Mouse (Mus musculus) midbrain, embryonic 16.5 days (tissue): ENCODE data around the gene Gtpbp10. TPM values are rescaled to one million over a fixed set of nuclear protein-coding genes. Genes with fewer than 3 reads are reported as not detected.

Experiments used
- ATAC-seq: fragments of 200-750 bp; cut with Nextera tagmentation; 2 replicates; pipeline ENCODE4 v1.8.0; 2017; ENCODE audit warnings: moderate TSS enrichment
- H3K27ac ChIP-seq: fragments of 300-500 bp; sonication (generic); 2 replicates; pipeline ENCODE4 v1.5.1; 2014; ENCODE audit warnings: mild to moderate bottlenecking, low read length, mixed read lengths
- H3K27me3 ChIP-seq: fragments of 300-500 bp; sonication (generic); 2 replicates; pipeline ENCODE4 v1.6.1; 2014; ENCODE audit warnings: low read depth, low read length, mixed read lengths; ENCODE audit not compliant: control insufficient read depth, insufficient read depth
- H3K36me3 ChIP-seq: fragments of 300-500 bp; sonication (generic); 2 replicates; pipeline ENCODE4 v1.6.1; 2014; ENCODE audit warnings: mild to moderate bottlenecking, low read length, moderate library complexity, mixed read lengths; ENCODE audit not compliant: control insufficient read depth, insufficient read depth
- H3K4me1 ChIP-seq: fragments of 300-500 bp; sonication (generic); 2 replicates; pipeline ENCODE4 v1.6.1; 2014; ENCODE audit warnings: mild to moderate bottlenecking, low read length, mixed read lengths; ENCODE audit not compliant: control insufficient read depth, insufficient read depth
- H3K4me2 ChIP-seq: fragments of 300-500 bp; sonication (generic); 2 replicates; pipeline ENCODE4 v1.6.1; 2014; ENCODE audit warnings: mild to moderate bottlenecking, low read length, mixed read lengths
- H3K4me3 ChIP-seq: fragments of 300-500 bp; sonication (generic); 2 replicates; pipeline ENCODE4 v1.5.1; 2014; ENCODE audit warnings: low read depth, mild to moderate bottlenecking, low read length, moderate library complexity, mixed read lengths
- H3K9ac ChIP-seq: fragments of 300-500 bp; sonication (generic); 2 replicates; pipeline ENCODE4 v1.6.1; 2014; ENCODE audit warnings: low read depth, low read length, mixed read lengths
- H3K9me3 ChIP-seq: fragments of 300-500 bp; sonication (generic); replicated peaks from 2 replicates; pipeline ENCODE4 v1.6.1; 2014; ENCODE audit warnings: mild to moderate bottlenecking, low read length, mixed read lengths; ENCODE audit not compliant: control insufficient read depth, poor library complexity, severe bottlenecking
- WGBS: fragments of 180-500 bp; shearing (Covaris S2); extraction: QIAGEN DNeasy Blood & Tissue Kit; methylation state at CpG from one replicate; pipeline ENCODE4 v1.1.7; 2014; 5-methylcytosine and 5-hydroxymethylcytosine counted together
- polyA plus RNA-seq: library from polyadenylated mRNA; unstranded; fragments of >200 nt; fragmentation: Nextera tagmentation; extraction: Ambion mirVana; gene quantifications from 2 replicates; pipeline ENCODE4 v1.2.1, GENCODE M21; 2015

Gtpbp10 gene
- polyA plus RNA-seq, 1 experiment from 2014 or later, result 17.5 TPM

GRCm38 (mm10) chr5:5507701-5508225 is 51.6 kb downstream of the Gtpbp10 start:
- H3K4me2 ChIP-seq, result peak overlapping the region; percentile 37
- H3K27me3 ChIP-seq, result no peaks in the 10 kb centered on the region
- H3K4me1 ChIP-seq, result peaks cover 4% of the 10 kb centered on the region; the same call in 1 of the 2 replicates
- H3K9ac ChIP-seq, result no peak overlapping the region
- H3K36me3 ChIP-seq, result no peaks in the 10 kb centered on the region; the same call in 1 of the 2 replicates
- peak; percentile 78 for ATAC-seq
- 0 out of 2 replicates have a peak overlapping the region, but pooled peaks have one; percentile 8 for H3K4me3 ChIP-seq
- no peak overlapping the region; the same call in 1 of the 2 replicates for H3K27ac ChIP-seq
- 24% methylated on average over 20 of the region's 20 CpGs for WGBS
- H3K9me3 ChIP-seq, result no peaks in the 10 kb centered on the region

GRCm38 (mm10) chr5:5504456-5504855 is 54.9 kb downstream of the Gtpbp10 start:
- Histone ChIP-seq H3K9me3 (no peaks in the 10 kb centered on the region), H3K4me3 (no peak overlapping the region), H3K27me3 (no peaks in the 10 kb centered on the region), H3K9ac (no peak overlapping the region), H3K27ac (no peak overlapping the region), H3K4me1 (peaks cover 4% of the 10 kb centered on the region; the same call in 1 of the 2 replicates), H3K4me2 (no peak overlapping the region), H3K36me3 (no peaks in the 10 kb centered on the region)
- no peak for ATAC-seq
- 92% methylated on average over 13 of the region's 13 CpGs for WGBS

- H3K27ac ChIP-seq, result no peak overlapping the region
- H3K4me2 ChIP-seq, result no peak overlapping the region
- no peaks in the 10 kb centered on the region for H3K9me3 ChIP-seq
- no peak overlapping the region for H3K4me3 ChIP-seq
- H3K4me1 ChIP-seq, result peaks cover 4% of the 10 kb centered on the region; the same call in 1 of the 2 replicates
- ATAC-seq, result no peak
- H3K27me3 ChIP-seq, result no peaks in the 10 kb centered on the region
- WGBS, result 89% methylated on average over 4 of the region's 4 CpGs
- H3K36me3 ChIP-seq, result no peaks in the 10 kb centered on the region
- H3K9ac ChIP-seq, result no peak overlapping the region
Observed at GRCm38 (mm10) chr5:5503381-5503780, 56.0 kb downstream of the Gtpbp10 start.

- no peaks in the 10 kb centered on the region for H3K36me3 ChIP-seq
- no peak overlapping the region for H3K4me2 ChIP-seq
- ATAC-seq, result no peak
- whole genome bisulfite sequencing, result 90% methylated on average over 2 of the region's 2 CpGs
- no peaks in the 10 kb centered on the region for H3K4me1 ChIP-seq
- H3K9ac ChIP-seq, result no peak overlapping the region
- H3K4me3 ChIP-seq, result no peak overlapping the region
- no peaks in the 10 kb centered on the region for H3K9me3 ChIP-seq
- H3K27me3 ChIP-seq, result no peaks in the 10 kb centered on the region
- H3K27ac ChIP-seq, result no peak overlapping the region
Observed at GRCm38 (mm10) chr5:5501583-5501982, 57.8 kb downstream of the Gtpbp10 start.

- H3K36me3 ChIP-seq, result no peaks in the 10 kb centered on the region
- H3K4me2 ChIP-seq, result no peak overlapping the region
- H3K27ac ChIP-seq, result no peak overlapping the region
- no peak overlapping the region for H3K9ac ChIP-seq
- H3K4me3 ChIP-seq, result no peak overlapping the region
- WGBS, result 35% methylated on average over 3 of the region's 3 CpGs
- no peaks in the 10 kb centered on the region for H3K27me3 ChIP-seq
- no peaks in the 10 kb centered on the region for H3K9me3 ChIP-seq
- no peaks in the 10 kb centered on the region for H3K4me1 ChIP-seq
- ATAC-seq, result 0 out of 2 replicates have a peak, but pooled peaks have one; percentile 3
Observed at GRCm38 (mm10) chr5:5496393-5496792, 62.9 kb downstream of the Gtpbp10 start.

- Histone ChIP-seq H3K4me2 (no peak overlapping the region), H3K4me3 (no peak overlapping the region), H3K27me3 (no peaks in the 10 kb centered on the region), H3K27ac (no peak overlapping the region), H3K9ac (no peak overlapping the region), H3K9me3 (no peaks in the 10 kb centered on the region), H3K36me3 (no peaks in the 10 kb centered on the region), H3K4me1 (no peaks in the 10 kb centered on the region)
- 89% methylated on average over 4 of the region's 4 CpGs for WGBS
- ATAC-seq, result peak; percentile 58; the same call in 1 of the 2 replicates
Observed at GRCm38 (mm10) chr5:5495042-5495441, 64.3 kb downstream of the Gtpbp10 start.

GRCm38 (mm10) chr5:5494269-5495005 is 64.9 kb downstream of the Gtpbp10 start:
- ATAC-seq, result peak; percentile 79
- Histone ChIP-seq H3K36me3 (no peaks in the 10 kb centered on the region), H3K9ac (no peak overlapping the region), H3K4me2 (no peak overlapping the region), H3K27me3 (no peaks in the 10 kb centered on the region), H3K9me3 (no peaks in the 10 kb centered on the region), H3K27ac (no peak overlapping the region), H3K4me1 (no peaks in the 10 kb centered on the region), H3K4me3 (no peak overlapping the region)
- 44% methylated on average over 16 of the region's 16 CpGs for WGBS

GRCm38 (mm10) chr5:5492163-5492562 is 67.2 kb downstream of the Gtpbp10 start:
- no peak overlapping the region for H3K27ac ChIP-seq
- H3K4me1 ChIP-seq, result no peaks in the 10 kb centered on the region
- no peaks in the 10 kb centered on the region for H3K36me3 ChIP-seq
- no peak overlapping the region for H3K4me3 ChIP-seq
- H3K27me3 ChIP-seq, result no peaks in the 10 kb centered on the region
- no peak overlapping the region for H3K4me2 ChIP-seq
- WGBS, result 97% methylated on average over 4 of the region's 4 CpGs
- no peak for ATAC-seq
- H3K9me3 ChIP-seq, result no peaks in the 10 kb centered on the region
- no peak overlapping the region for H3K9ac ChIP-seq
